Mouse (Mus musculus): Measurements from ENCODE around the gene Arrdc2. TPM values are rescaled to one million over a fixed set of nuclear protein-coding genes. Genes with fewer than 3 reads are reported as not detected.

The Arrdc2 gene
- polyA plus RNA-seq, 1 experiment = 27.8 TPM

GRCm38 (mm10) chr8:70794215-70794614, 45.3 kb downstream of the Arrdc2 start:
- TF ChIP-seq CTCF (IDR thresholded peaks at IDR 0.05; ENCODE audit: low read depth, low read length) = no peak
- TF ChIP-seq POLR2A (IDR thresholded peaks at IDR 0.05; ENCODE audit: borderline replicate concordance, low read depth, low read length) = no peak
- peaks cover 17% of the 10 kb centered on the region for H3K4me1 ChIP-seq (ENCODE audit: control insufficient read depth, insufficient read depth, low read length)
- no peak overlapping the region for H3K27ac ChIP-seq (ENCODE audit: insufficient read depth, low read depth, low read length)
- H3K4me3 ChIP-seq (ENCODE audit: insufficient read depth, low read length) = no peak overlapping the region

GRCm38 (mm10) chr8:70792700-70793099, 46.8 kb downstream of the Arrdc2 start:
- TF ChIP-seq CTCF (IDR thresholded peaks at IDR 0.05; ENCODE audit: low read depth, low read length) (no peak), POLR2A (IDR thresholded peaks at IDR 0.05; ENCODE audit: borderline replicate concordance, low read depth, low read length) (no peak)
- H3K4me3 ChIP-seq (ENCODE audit: insufficient read depth, low read length) = peak overlapping the region; percentile 52
- H3K27ac ChIP-seq (ENCODE audit: insufficient read depth, low read depth, low read length) = peak overlapping the region; percentile 19; the same call in 1 of the 2 replicates
- peaks cover 13% of the 10 kb centered on the region for H3K4me1 ChIP-seq (ENCODE audit: control insufficient read depth, insufficient read depth, low read length)

DNA sequence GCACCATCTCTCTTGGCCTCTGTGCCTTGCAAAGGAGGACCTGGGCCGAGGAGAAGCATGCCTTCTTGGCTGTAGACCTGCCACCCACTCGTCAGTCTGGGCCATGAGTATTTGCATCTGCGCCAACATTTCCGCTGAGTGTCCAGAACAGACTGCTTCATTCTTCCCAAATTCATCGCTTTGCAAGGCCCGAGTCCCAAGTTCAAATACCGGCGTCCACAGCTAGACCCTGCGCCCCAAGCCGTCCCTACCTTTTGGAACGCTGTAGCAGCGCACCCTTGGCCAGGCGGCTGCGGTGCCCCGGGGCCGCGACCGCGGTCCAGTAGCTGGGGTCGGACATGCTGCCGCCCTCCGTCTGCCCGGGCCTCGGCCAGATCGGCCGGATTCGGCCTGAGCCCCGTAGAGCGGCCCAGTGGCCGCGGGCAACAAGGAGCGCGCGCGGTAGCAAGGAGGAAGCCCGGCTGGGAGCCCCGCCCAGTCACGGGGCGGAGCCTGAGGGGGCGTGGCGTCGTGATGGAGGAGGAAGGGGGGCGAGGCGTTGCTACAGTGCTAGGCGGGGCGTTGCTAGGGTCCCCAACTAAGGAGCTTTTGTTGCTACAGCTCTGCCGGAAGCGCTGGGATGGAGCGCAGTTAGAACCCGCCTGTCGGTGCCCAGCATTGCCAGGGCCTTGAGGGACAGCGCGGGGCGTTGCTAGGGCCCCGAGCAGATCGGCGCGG, 47.4 kb downstream of the Arrdc2 start:
- TF ChIP-seq CTCF (IDR thresholded peaks at IDR 0.05; ENCODE audit: low read depth, low read length) = no peak
- peak; percentile 89 for TF ChIP-seq POLR2A (IDR thresholded peaks at IDR 0.05; ENCODE audit: borderline replicate concordance, low read depth, low read length)
- Histone ChIP-seq H3K27ac (ENCODE audit: insufficient read depth, low read depth, low read length) (peak overlapping the region; percentile 79), H3K4me1 (ENCODE audit: control insufficient read depth, insufficient read depth, low read length) (peaks cover 13% of the 10 kb centered on the region), H3K4me3 (ENCODE audit: insufficient read depth, low read length) (peak overlapping the region; percentile 93)

DNA sequence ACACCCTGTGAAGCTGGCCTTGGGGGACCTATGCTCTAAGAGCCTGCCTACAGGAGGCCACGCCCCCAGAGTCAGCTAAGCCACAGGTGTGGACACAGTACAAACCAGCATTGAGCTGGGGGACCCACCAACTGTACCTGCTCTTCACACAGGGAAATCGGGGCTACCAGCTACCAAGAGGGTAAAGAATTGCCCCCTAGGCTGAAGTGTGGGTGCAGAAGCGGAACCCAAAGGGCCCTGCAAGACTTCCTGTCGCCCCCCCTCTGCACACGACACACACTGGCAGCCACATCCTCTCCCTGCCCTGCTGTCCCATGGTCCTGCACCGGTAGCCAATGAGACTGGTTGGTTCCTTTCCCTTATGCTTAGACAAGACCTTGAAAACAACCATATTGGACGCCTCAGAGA, 48.2 kb downstream of the Arrdc2 start:
- H3K4me1 ChIP-seq (ENCODE audit: control insufficient read depth, insufficient read depth, low read length) = peaks cover 11% of the 10 kb centered on the region

DNA sequence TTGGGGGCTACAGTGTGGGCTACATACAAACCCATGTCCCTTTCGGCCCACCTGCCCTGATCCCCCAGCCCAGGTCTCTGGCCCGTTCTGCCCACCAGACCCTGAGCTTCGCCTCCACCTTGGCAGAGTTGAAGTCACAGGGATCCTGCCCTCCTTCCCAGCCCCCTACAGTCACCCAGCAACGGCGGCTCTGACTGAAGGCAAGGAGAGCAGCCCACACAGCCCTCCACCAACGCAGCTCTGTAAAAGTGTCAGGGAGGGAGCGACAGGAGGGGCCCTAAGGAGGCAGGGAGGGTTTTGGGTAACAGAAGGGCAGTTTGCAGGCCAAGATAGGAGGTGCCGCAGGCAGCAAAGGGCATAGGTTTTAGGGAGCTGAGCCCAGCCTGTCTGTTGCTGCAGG, 48.7 kb downstream of the Arrdc2 start:
- Histone ChIP-seq H3K4me3 (ENCODE audit: insufficient read depth, low read length) (peak overlapping the region; percentile 93), H3K4me1 (ENCODE audit: control insufficient read depth, insufficient read depth, low read length) (peaks cover 10% of the 10 kb centered on the region), H3K27ac (ENCODE audit: insufficient read depth, low read depth, low read length) (peak overlapping the region; percentile 79)
- TF ChIP-seq POLR2A (IDR thresholded peaks at IDR 0.05; ENCODE audit: borderline replicate concordance, low read depth, low read length) = no peak
- no peak for TF ChIP-seq CTCF (IDR thresholded peaks at IDR 0.05; ENCODE audit: low read depth, low read length)

More for the DNA sequence above, 48.2 kb downstream of the Arrdc2 start:
- Histone ChIP-seq H3K4me3 (ENCODE audit: insufficient read depth, low read length) (peak overlapping the region; percentile 93), H3K27ac (ENCODE audit: insufficient read depth, low read depth, low read length) (peak overlapping the region; percentile 79)
- TF ChIP-seq CTCF (IDR thresholded peaks at IDR 0.05; ENCODE audit: low read depth, low read length) = no peak
- TF ChIP-seq POLR2A (IDR thresholded peaks at IDR 0.05; ENCODE audit: borderline replicate concordance, low read depth, low read length) = no peak

DNA sequence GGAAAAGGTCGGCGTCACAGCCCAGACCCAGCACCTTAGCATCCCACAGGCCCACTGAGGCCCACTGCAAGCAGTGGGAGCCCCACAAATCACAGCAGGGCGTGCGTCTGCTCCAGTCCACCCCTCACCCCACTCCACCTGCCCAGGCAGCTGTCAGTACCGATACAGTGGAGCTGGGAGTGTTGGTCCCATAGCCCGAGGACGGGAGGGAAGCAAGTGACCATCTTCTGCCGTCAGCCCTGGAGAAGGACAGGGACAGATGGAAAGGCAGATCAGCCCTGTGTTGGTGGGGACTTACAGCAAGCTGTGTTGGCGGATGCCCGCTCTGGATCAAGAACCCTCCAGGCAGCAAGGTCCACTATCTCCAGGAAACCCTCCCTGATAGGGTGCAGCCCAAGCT, 50.5 kb downstream of the Arrdc2 start:
- Histone ChIP-seq H3K27ac (ENCODE audit: insufficient read depth, low read depth, low read length) (no peak overlapping the region), H3K4me3 (ENCODE audit: insufficient read depth, low read length) (no peak overlapping the region), H3K4me1 (ENCODE audit: control insufficient read depth, insufficient read depth, low read length) (peaks cover 10% of the 10 kb centered on the region)
- no peak for TF ChIP-seq CTCF (IDR thresholded peaks at IDR 0.05; ENCODE audit: low read depth, low read length)
- no peak for TF ChIP-seq POLR2A (IDR thresholded peaks at IDR 0.05; ENCODE audit: borderline replicate concordance, low read depth, low read length)

GRCm38 (mm10) chr8:70787941-70788667, 51.4 kb downstream of the Arrdc2 start:
- TF ChIP-seq POLR2A (IDR thresholded peaks at IDR 0.05; ENCODE audit: borderline replicate concordance, low read depth, low read length) (no peak), CTCF (IDR thresholded peaks at IDR 0.05; ENCODE audit: low read depth, low read length) (no peak)
- Histone ChIP-seq H3K27ac (ENCODE audit: insufficient read depth, low read depth, low read length) (no peak overlapping the region), H3K4me3 (ENCODE audit: insufficient read depth, low read length) (no peak overlapping the region), H3K4me1 (ENCODE audit: control insufficient read depth, insufficient read depth, low read length) (peaks cover 9% of the 10 kb centered on the region)

GRCm38 (mm10) chr8:70787051-70787445, 52.5 kb downstream of the Arrdc2 start:
- Histone ChIP-seq H3K4me1 (ENCODE audit: control insufficient read depth, insufficient read depth, low read length) (peaks cover 4% of the 10 kb centered on the region; the same call in 1 of the 2 replicates), H3K27ac (ENCODE audit: insufficient read depth, low read depth, low read length) (no peak overlapping the region), H3K4me3 (ENCODE audit: insufficient read depth, low read length) (no peak overlapping the region)
- no peak for TF ChIP-seq CTCF (IDR thresholded peaks at IDR 0.05; ENCODE audit: low read depth, low read length)
- no peak for TF ChIP-seq POLR2A (IDR thresholded peaks at IDR 0.05; ENCODE audit: borderline replicate concordance, low read depth, low read length)

- Histone ChIP-seq H3K4me3 (ENCODE audit: insufficient read depth, low read length) (no peak overlapping the region), H3K27ac (ENCODE audit: insufficient read depth, low read depth, low read length) (no peak overlapping the region), H3K4me1 (ENCODE audit: control insufficient read depth, insufficient read depth, low read length) (peaks cover 4% of the 10 kb centered on the region; the same call in 1 of the 2 replicates)
- no peak for TF ChIP-seq POLR2A (IDR thresholded peaks at IDR 0.05; ENCODE audit: borderline replicate concordance, low read depth, low read length)
- TF ChIP-seq CTCF (IDR thresholded peaks at IDR 0.05; ENCODE audit: low read depth, low read length) = no peak
These were observed 53.0 kb downstream of the Arrdc2 start for GRCm38 (mm10) chr8:70786291-70787050.

Other genes with a start within 250 kb of the Arrdc2 start
- 36.0 and 41.4 TPM in 2 replicates for gene Isyna1, start 245.3 kb downstream of the Arrdc2 start, polyA plus RNA-seq (2012; ENCODE audit: insufficient read depth, insufficient read length, missing spikeins)
- 106 and 123 TPM in 2 replicates for gene Ssbp4, start 230.8 kb downstream of the Arrdc2 start, polyA plus RNA-seq (2012; ENCODE audit: insufficient read depth, insufficient read length, missing spikeins)
- 185 and 197 TPM in 2 replicates for gene Lrrc25, start 223.6 kb downstream of the Arrdc2 start, polyA plus RNA-seq (2012; ENCODE audit: insufficient read depth, insufficient read length, missing spikeins)
- gene Gdf15, start 207.3 kb downstream of the Arrdc2 start, polyA plus RNA-seq (2012; ENCODE audit: insufficient read depth, insufficient read length, missing spikeins) = 3.3 and 4.9 TPM in 2 replicates
- gene Pgpep1, start 179.3 kb downstream of the Arrdc2 start, polyA plus RNA-seq (2012; ENCODE audit: insufficient read depth, insufficient read length, missing spikeins) = 33.0 and 35.2 TPM in 2 replicates
- gene Lsm4, start 166.5 kb downstream of the Arrdc2 start, polyA plus RNA-seq (2012; ENCODE audit: insufficient read depth, insufficient read length, missing spikeins) = 62.3 and 65.9 TPM in 2 replicates
- 102 and 111 TPM in 2 replicates for gene Jund, start 140.8 kb downstream of the Arrdc2 start, polyA plus RNA-seq (2012; ENCODE audit: insufficient read depth, insufficient read length, missing spikeins)
- gene Iqcn, start 136.3 kb downstream of the Arrdc2 start, polyA plus RNA-seq (2012; ENCODE audit: insufficient read depth, insufficient read length, missing spikeins) = not detected in 2 replicates
- gene Gm3336, start 121.2 kb downstream of the Arrdc2 start, polyA plus RNA-seq (2012; ENCODE audit: insufficient read depth, insufficient read length, missing spikeins) = not detected in 2 replicates
- not detected in 2 replicates for gene Pde4c, start 116.0 kb downstream of the Arrdc2 start, polyA plus RNA-seq (2012; ENCODE audit: insufficient read depth, insufficient read length, missing spikeins)
- gene Rab3a, start 85.0 kb downstream of the Arrdc2 start, polyA plus RNA-seq (2012; ENCODE audit: insufficient read depth, insufficient read length, missing spikeins) = 7.9 and 9.4 TPM in 2 replicates
- 32.4 and 33.7 TPM in 2 replicates for gene Mpv17l2, start 78.8 kb downstream of the Arrdc2 start, polyA plus RNA-seq (2012; ENCODE audit: insufficient read depth, insufficient read length, missing spikeins)
- gene Pik3r2, start 63.0 kb downstream of the Arrdc2 start, polyA plus RNA-seq (2012; ENCODE audit: insufficient read depth, insufficient read length, missing spikeins) = 26.9 and 27.5 TPM in 2 replicates
- 57.7 and 59.6 TPM in 2 replicates for gene Mast3, start 34.7 kb downstream of the Arrdc2 start, polyA plus RNA-seq (2012; ENCODE audit: insufficient read depth, insufficient read length, missing spikeins)
- 0.20 TPM in 1 of 2 replicates, not detected in the other for gene Il12rb1, start 31.3 kb downstream of the Arrdc2 start, polyA plus RNA-seq (2012; ENCODE audit: insufficient read depth, insufficient read length, missing spikeins)
- gene Kcnn1, start 23.5 kb upstream of the Arrdc2 start, polyA plus RNA-seq (2012; ENCODE audit: insufficient read depth, insufficient read length, missing spikeins) = 0.99 and 1.8 TPM in 2 replicates
- gene Ccdc124, start 34.2 kb upstream of the Arrdc2 start, polyA plus RNA-seq (2012; ENCODE audit: insufficient read depth, insufficient read length, missing spikeins) = 35.6 and 39.9 TPM in 2 replicates
- not detected in 2 replicates for gene Slc5a5, start 53.0 kb upstream of the Arrdc2 start, polyA plus RNA-seq (2012; ENCODE audit: insufficient read depth, insufficient read length, missing spikeins)
- 1,719 and 1,824 TPM in 2 replicates for gene Rpl18a, start 57.7 kb upstream of the Arrdc2 start, polyA plus RNA-seq (2012; ENCODE audit: insufficient read depth, insufficient read length, missing spikeins)
- gene Map1s, start 66.2 kb upstream of the Arrdc2 start, polyA plus RNA-seq (2012; ENCODE audit: insufficient read depth, insufficient read length, missing spikeins) = 37.3 and 44.2 TPM in 2 replicates